Comparison of ENCODE assay signal across 8 mouse cellular contexts in the genomic region with DNA sequence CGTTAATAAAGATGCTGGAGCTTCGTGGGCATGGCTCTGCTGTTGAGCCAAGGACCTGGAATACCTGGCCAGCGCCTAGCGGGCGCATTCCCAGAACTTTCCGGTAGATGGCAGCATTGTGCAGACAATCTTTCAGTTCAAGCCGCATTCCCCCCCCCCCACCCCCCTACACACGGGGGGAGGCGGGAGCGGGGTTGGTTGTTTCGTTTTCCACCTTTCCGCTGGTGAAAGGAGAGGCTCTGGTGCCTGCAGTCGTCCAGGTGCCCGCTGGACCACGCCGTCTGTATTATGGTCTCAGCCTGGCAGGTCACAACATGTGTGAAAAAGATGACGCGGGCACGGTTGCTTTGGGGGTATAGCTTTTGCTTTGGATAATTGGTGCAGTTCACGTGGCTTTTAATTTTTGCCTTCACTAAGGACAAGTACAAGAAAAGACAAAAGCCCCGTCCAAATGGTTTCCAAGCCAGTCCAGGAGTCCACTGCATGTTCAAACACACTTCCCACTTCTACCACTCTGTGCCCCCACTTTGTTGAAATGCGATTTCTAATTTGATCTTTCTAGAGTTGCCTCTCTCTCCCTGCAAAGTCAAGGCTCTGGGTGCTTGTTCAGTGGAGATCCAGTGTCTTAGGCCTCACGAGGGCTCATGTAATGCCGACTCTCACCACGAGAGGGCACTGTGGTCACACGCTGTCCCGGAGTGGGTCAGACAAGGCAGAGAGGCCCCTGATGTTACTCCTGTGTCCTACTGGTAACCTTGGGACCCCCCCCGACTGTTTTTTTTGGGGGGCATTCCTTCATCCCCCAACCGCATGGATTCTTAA. TPM values are rescaled to one million over a fixed set of nuclear protein-coding genes. Genes with fewer than 3 reads are reported as not detected.
DNase-seq lines count a peak whose midpoint lies in the region; ATAC-seq and TF ChIP-seq lines count a peak whose summit lies in the region.

No protein-coding gene starts in this region.

- peak; percentile 97 for TF ChIP-seq CTCF in ES-Bruce4 (IDR thresholded peaks at IDR 0.05; ENCODE audit: low read depth, low read length)

- no peaks in the 10 kb centered on the region for H3K36me3 ChIP-seq in ES-Bruce4 (ENCODE audit: control insufficient read depth, insufficient read depth, low read length, poor library complexity, severe bottlenecking)
- H3K36me3 ChIP-seq in forebrain, embryonic 13.5 days (ENCODE audit: poor library complexity, severe bottlenecking), result no peaks in the 10 kb centered on the region
- H3K36me3 ChIP-seq in liver, embryonic 15.5 days (replicated peaks), result no peaks in the 10 kb centered on the region
- no peaks in the 10 kb centered on the region for H3K36me3 ChIP-seq in neural tube, embryonic 11.5 days (ENCODE audit: control insufficient read depth, insufficient read depth, low read length)
- no peaks in the 10 kb centered on the region for H3K36me3 ChIP-seq in stomach, embryonic 16.5 days (ENCODE audit: control insufficient read depth, insufficient read depth, low read length)

- no peaks in the 10 kb centered on the region for H3K9me3 ChIP-seq in ES-Bruce4 (replicated peaks; ENCODE audit: control insufficient read depth, insufficient read depth, low read length, poor library complexity, severe bottlenecking)
- no peaks in the 10 kb centered on the region for H3K9me3 ChIP-seq in forebrain, embryonic 13.5 days (replicated peaks)
- H3K9me3 ChIP-seq in liver, embryonic 15.5 days (replicated peaks), result no peaks in the 10 kb centered on the region
- H3K9me3 ChIP-seq in neural tube, embryonic 11.5 days (ENCODE audit: control insufficient read depth, low read length), result no peaks in the 10 kb centered on the region
- no peaks in the 10 kb centered on the region for H3K9me3 ChIP-seq in stomach, embryonic 16.5 days (replicated peaks; ENCODE audit: control insufficient read depth, low read length)

- ATAC-seq in cerebellum, adult (ENCODE audit: insufficient number of reproducible peaks, low FRiP score, low TSS enrichment), result peak; percentile 77
- peak; percentile 94 for ATAC-seq in forebrain, embryonic 13.5 days
- ATAC-seq in liver, embryonic 15.5 days (ENCODE audit: insufficient read depth), result peak; percentile 78
- ATAC-seq in neural tube, embryonic 11.5 days (ENCODE audit: insufficient read depth, low FRiP score, low TSS enrichment), result peak; percentile 89
- ATAC-seq in stomach, embryonic 16.5 days (ENCODE audit: insufficient read depth, low FRiP score), result peak; percentile 87

- H3K9ac ChIP-seq in ES-Bruce4 (ENCODE audit: low read depth, poor library complexity, severe bottlenecking), result no peak overlapping the region; the same call in 1 of the 2 replicates
- H3K9ac ChIP-seq in forebrain, embryonic 13.5 days, result peak overlapping the region; percentile 58
- H3K9ac ChIP-seq in liver, embryonic 15.5 days, result peak overlapping the region; percentile 35; the same call in 1 of the 2 replicates
- H3K9ac ChIP-seq in neural tube, embryonic 11.5 days (ENCODE audit: low read length), result peak overlapping the region; percentile 56
- H3K9ac ChIP-seq in stomach, embryonic 16.5 days (ENCODE audit: low read length), result peak overlapping the region; percentile 74

- intact Hi-C loops in heart, postnatal 10 days (cut with DNase I), result loop anchor here (1.0 to 5.0 kb wide), 2 partner anchors 105 to 342 kb away; no protein-coding TSS in a partner anchor

- WGBS in forebrain, embryonic 13.5 days, result under 1% methylated on average over 29 of the region's 29 CpGs
- under 1% methylated on average over 29 of the region's 29 CpGs for WGBS in liver, embryonic 15.5 days (ENCODE audit: insufficient replicate concordance)
- 1% methylated on average over 29 of the region's 29 CpGs for WGBS in neural tube, embryonic 11.5 days
- under 1% methylated on average over 29 of the region's 29 CpGs for WGBS in stomach, embryonic 16.5 days

- 0 out of 2 replicates have a peak, but pooled peaks have one; percentile 23 for TF ChIP-seq EP300 in ES-Bruce4 (IDR thresholded peaks at IDR 0.05; ENCODE audit: insufficient read depth, low read depth, low read length)

- peak; percentile 95 to 98 for DNase-seq in heart, postnatal 10 days
- DNase-seq in kidney, postnatal 4 days, result peak; percentile 96 to 98
- peak; percentile 95 for DNase-seq in neural tube, embryonic 11.5 days (ENCODE audit: low spot score)

- H3K27ac ChIP-seq in ES-Bruce4 (ENCODE audit: insufficient read depth, low read length), result no peak overlapping the region
- H3K27ac ChIP-seq in forebrain, embryonic 13.5 days, result peak overlapping the region; percentile 70
- H3K27ac ChIP-seq in liver, embryonic 15.5 days (replicated peaks), result 0 out of 2 replicates have a peak overlapping the region, but pooled peaks have one; percentile 33
- H3K27ac ChIP-seq in neural tube, embryonic 11.5 days (ENCODE audit: low read depth, low read length), result no peak overlapping the region
- peak overlapping the region; percentile 39 for H3K27ac ChIP-seq in stomach, embryonic 16.5 days (ENCODE audit: low read length)

- H3K4me3 ChIP-seq in ES-Bruce4 (ENCODE audit: low read depth, low read length), result peak overlapping the region; percentile 28
- peak overlapping the region; percentile 49 for H3K4me3 ChIP-seq in forebrain, embryonic 13.5 days
- H3K4me3 ChIP-seq in liver, embryonic 15.5 days (replicated peaks), result peak overlapping the region; percentile 55
- peak overlapping the region; percentile 42 for H3K4me3 ChIP-seq in neural tube, embryonic 11.5 days (ENCODE audit: low read depth, low read length)
- H3K4me3 ChIP-seq in stomach, embryonic 16.5 days (replicated peaks; ENCODE audit: low read length), result peak overlapping the region; percentile 64

- TF ChIP-seq POLR2A in ES-Bruce4 (IDR thresholded peaks at IDR 0.05; ENCODE audit: insufficient read depth, low read length), result no peak

- H3K27me3 ChIP-seq in ES-Bruce4 (ENCODE audit: control insufficient read depth, insufficient read depth, low read length, poor library complexity, severe bottlenecking), result no peaks in the 10 kb centered on the region
- peaks cover 3% of the 10 kb centered on the region; the same call in 1 of the 2 replicates for H3K27me3 ChIP-seq in forebrain, embryonic 13.5 days
- no peaks in the 10 kb centered on the region for H3K27me3 ChIP-seq in liver, embryonic 15.5 days
- no peaks in the 10 kb centered on the region for H3K27me3 ChIP-seq in neural tube, embryonic 11.5 days (ENCODE audit: control insufficient read depth, insufficient read depth, low read length)
- no peaks in the 10 kb centered on the region for H3K27me3 ChIP-seq in stomach, embryonic 16.5 days (ENCODE audit: control insufficient read depth, insufficient read depth, low read length)

- peak overlapping the region; percentile 60 for H3K4me2 ChIP-seq in forebrain, embryonic 13.5 days
- H3K4me2 ChIP-seq in liver, embryonic 15.5 days, result peak overlapping the region; percentile 66
- H3K4me2 ChIP-seq in neural tube, embryonic 11.5 days (ENCODE audit: low read depth), result peak overlapping the region; percentile 43
- peak overlapping the region; percentile 54 for H3K4me2 ChIP-seq in stomach, embryonic 16.5 days (ENCODE audit: low read depth, low read length)

- H3K4me1 ChIP-seq in ES-Bruce4 (ENCODE audit: control insufficient read depth, insufficient read depth, low read length), result no peaks in the 10 kb centered on the region
- H3K4me1 ChIP-seq in forebrain, embryonic 13.5 days, result no peaks in the 10 kb centered on the region
- peaks cover 10% of the 10 kb centered on the region; the same call in 1 of the 2 replicates for H3K4me1 ChIP-seq in liver, embryonic 15.5 days (replicated peaks)
- H3K4me1 ChIP-seq in neural tube, embryonic 11.5 days (ENCODE audit: control insufficient read depth, insufficient read depth, low read length), result no peaks in the 10 kb centered on the region
- no peaks in the 10 kb centered on the region for H3K4me1 ChIP-seq in stomach, embryonic 16.5 days (ENCODE audit: control insufficient read depth, insufficient read depth, low read length)

RNA-seq across cellular contexts. Expression of a gene that starts 52.3 kb away (rescaled TPM):
- polyA plus RNA-seq in ES-Bruce4 (2011; ENCODE audit: insufficient read depth, insufficient read length, low read depth, missing spikeins), result 3.6 and 4.8 TPM in 2 replicates
- polyA plus RNA-seq in forebrain, embryonic 13.5 days (2015; fragmentation: Nextera tagmentation; extraction: Ambion mirVana), result 44.2 and 47.9 TPM in 2 replicates
- total RNA-seq in heart, postnatal 10 days (2021), result 100 to 1,000 TPM; 435 to 466 TPM
- 24.3 and 30.7 TPM in 2 replicates for polyA plus RNA-seq in liver, embryonic 15.5 days (2015; fragmentation: Nextera tagmentation; extraction: Ambion mirVana)
- polyA plus RNA-seq in neural tube, embryonic 11.5 days (2014; fragmentation: Nextera tagmentation; extraction: Ambion mirVana), result 19.4 and 22.6 TPM in 2 replicates
- 178 and 180 TPM in 2 replicates for polyA plus RNA-seq in stomach, embryonic 16.5 days (2015; fragmentation: Nextera tagmentation; extraction: Ambion mirVana)

Comparison
In these comparisons a context has a peak if more than half of its experiments do, and no peak if none do; other contexts are left out.
1. H3K27ac ChIP-seq: peak in forebrain, embryonic 13.5 days (single experiment), liver, embryonic 15.5 days (single experiment) and stomach, embryonic 16.5 days (single experiment); none in ES-Bruce4 (single experiment) and neural tube, embryonic 11.5 days (single experiment).
2. Peak in every context shown above with its lines, with median percentiles within 50 percentile points of each other: H3K4me3 ChIP-seq, ATAC-seq, H3K4me2 ChIP-seq and DNase-seq.